Mouse (Mus musculus) midbrain, embryonic 11.5 days (tissue): ENCODE data around the gene H2-Eb1. TPM values are rescaled to one million over a fixed set of nuclear protein-coding genes. Genes with fewer than 3 reads are reported as not detected.

Experiments used
- ATAC-seq: fragments of 200-750 bp; cut with Nextera tagmentation; 2 replicates; pipeline ENCODE4 v1.8.0; 2017; ENCODE audit warnings: moderate TSS enrichment, moderate library complexity; ENCODE audit not compliant: low FRiP score
- DNase-seq: peaks from one replicate; pipeline ENCODE4 v3.0.0; 2015; ENCODE audit warnings: low spot score; ENCODE audit errors: missing footprints
- H3K27ac ChIP-seq: fragments of 300-500 bp; sonication (generic); 2 replicates; pipeline ENCODE4 v1.5.1; 2014; ENCODE audit warnings: low read depth, low read length
- H3K27me3 ChIP-seq: fragments of 300-500 bp; sonication (generic); 2 replicates; pipeline ENCODE4 v1.6.1; 2014; ENCODE audit warnings: mild to moderate bottlenecking, low read length, moderate library complexity, mixed read lengths; ENCODE audit not compliant: control insufficient read depth, insufficient read depth
- H3K36me3 ChIP-seq: fragments of 300-500 bp; sonication (generic); 2 replicates; pipeline ENCODE4 v1.6.1; 2014; ENCODE audit warnings: mild to moderate bottlenecking, low read length, moderate library complexity, mixed read lengths; ENCODE audit not compliant: control insufficient read depth, insufficient read depth
- H3K4me1 ChIP-seq: fragments of 300-500 bp; sonication (generic); 2 replicates; pipeline ENCODE4 v1.6.1; 2014; ENCODE audit warnings: low read length; ENCODE audit not compliant: control insufficient read depth, insufficient read depth
- H3K4me2 ChIP-seq: fragments of 300-500 bp; sonication (generic); 2 replicates; pipeline ENCODE4 v1.6.1; 2014; ENCODE audit warnings: mild to moderate bottlenecking, moderate library complexity
- H3K4me3 ChIP-seq: fragments of 300-500 bp; sonication (generic); 2 replicates; pipeline ENCODE4 v1.5.1; 2014; ENCODE audit warnings: low read depth, low read length
- H3K9ac ChIP-seq: fragments of 300-500 bp; sonication (generic); 2 replicates; pipeline ENCODE4 v1.6.1; 2014; ENCODE audit warnings: low read length
- H3K9me3 ChIP-seq: fragments of 300-500 bp; sonication (generic); 2 replicates; pipeline ENCODE4 v1.6.1; 2016; ENCODE audit warnings: low read length; ENCODE audit not compliant: control insufficient read depth
- WGBS: fragments of 180-500 bp; shearing (Covaris S2); extraction: QIAGEN DNeasy Blood & Tissue Kit; methylation state at CpG from one replicate; pipeline ENCODE4 v1.1.7; 2014; 5-methylcytosine and 5-hydroxymethylcytosine counted together
- polyA plus RNA-seq: library from polyadenylated mRNA; unstranded; fragments of >200 nt; fragmentation: Nextera tagmentation; extraction: Ambion mirVana; gene quantifications from 2 replicates; pipeline ENCODE4 v1.2.1, GENCODE M21; 2014

Gene H2-Eb1
- polyA plus RNA-seq, result 1.7 TPM in 2 replicates

GRCm38 (mm10) chr17:34305380-34306030, at the start of gene H2-Eb1:
Gene H2-Eb1, plus strand, starts transcription at chr17:34305867.
- ATAC-seq, result peak; percentile 68; the same call in 1 of the 2 replicates
- no peaks in the 10 kb centered on the region for H3K4me1 ChIP-seq
- DNase-seq, result peak; percentile 95
- H3K36me3 ChIP-seq, result no peaks in the 10 kb centered on the region
- H3K4me3 ChIP-seq, result no peak within 1 kb of the TSS
- no peak within 1 kb of the TSS for H3K9ac ChIP-seq
- H3K4me2 ChIP-seq, result no peak within 1 kb of the TSS
- H3K27ac ChIP-seq, result no peak within 1 kb of the TSS
- H3K9me3 ChIP-seq, result no peaks in the 10 kb centered on the region
- no peaks in the 10 kb centered on the region for H3K27me3 ChIP-seq

- H3K9me3 ChIP-seq, result no peaks in the 10 kb centered on the region
- H3K27ac ChIP-seq, result no peak overlapping the region
- H3K4me1 ChIP-seq, result no peaks in the 10 kb centered on the region
- no peak for DNase-seq
- H3K9ac ChIP-seq, result no peak overlapping the region
- no peaks in the 10 kb centered on the region for H3K27me3 ChIP-seq
- no peaks in the 10 kb centered on the region for H3K36me3 ChIP-seq
- 79% methylated on average over 5 of the region's 5 CpGs for WGBS
- ATAC-seq, result no peak
- no peak overlapping the region for H3K4me2 ChIP-seq
- H3K4me3 ChIP-seq, result no peak overlapping the region
Measured at GRCm38 (mm10) chr17:34256501-34256900, 49.2 kb upstream of the H2-Eb1 start.

DNA sequence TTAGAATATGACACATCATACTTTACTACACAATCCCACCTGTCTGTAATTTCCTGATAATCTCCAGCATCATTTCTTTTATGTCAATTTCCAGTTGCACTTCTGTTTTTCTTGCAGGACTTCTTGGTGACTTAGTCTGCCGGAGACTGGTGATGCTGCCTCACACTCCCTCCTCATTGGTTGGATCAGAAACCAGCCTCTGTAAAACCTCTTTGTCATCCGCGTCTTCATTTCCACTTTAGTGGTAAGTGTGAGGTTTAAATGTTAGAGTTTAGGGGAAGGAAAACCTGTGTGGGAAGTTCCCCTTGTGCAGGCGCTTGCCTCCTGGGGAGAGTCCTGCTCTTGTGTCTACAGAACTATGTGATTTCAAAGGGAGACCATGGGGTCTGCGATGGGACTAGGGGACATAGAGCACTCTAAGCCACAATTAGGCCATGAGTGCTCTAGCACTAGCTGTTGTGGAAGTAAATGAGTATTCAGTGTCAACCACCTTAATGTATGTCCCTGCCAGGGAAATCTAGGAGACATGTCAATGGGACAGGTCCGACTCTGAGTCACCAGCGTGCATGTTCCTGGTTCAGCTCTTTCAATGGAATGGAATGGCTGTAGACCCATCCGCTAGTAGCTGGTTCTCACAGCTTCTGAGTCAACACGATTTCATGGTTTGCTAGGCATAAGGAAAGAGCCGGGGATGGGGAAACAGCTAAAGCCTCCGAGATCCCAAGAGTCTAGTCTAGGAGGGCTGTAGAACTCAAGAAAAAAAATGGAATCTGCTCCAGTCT, 47.9 kb upstream of the H2-Eb1 start, which contains the start of gene H2-Ab1:
Gene H2-Ab1, plus strand, starts transcription at position 96 of the 782 bp plus-strand sequence.
- Histone ChIP-seq H3K9ac (no peak within 1 kb of the TSS), H3K36me3 (no peaks in the 10 kb centered on the region), H3K27me3 (no peaks in the 10 kb centered on the region), H3K27ac (no peak within 1 kb of the TSS), H3K4me1 (no peaks in the 10 kb centered on the region), H3K4me2 (no peak within 1 kb of the TSS), H3K4me3 (no peak within 1 kb of the TSS), H3K9me3 (no peaks in the 10 kb centered on the region)
- WGBS, result 73% methylated on average over 11 of the region's 11 CpGs
- peak; percentile 86 for DNase-seq
- no peak for ATAC-seq

GRCm38 (mm10) chr17:34260551-34260950, 45.1 kb upstream of the H2-Eb1 start:
- no peak for ATAC-seq
- H3K36me3 ChIP-seq, result no peaks in the 10 kb centered on the region
- 86% methylated on average over 5 of the region's 5 CpGs for WGBS
- H3K27me3 ChIP-seq, result peaks cover 13% of the 10 kb centered on the region
- H3K4me1 ChIP-seq, result peaks cover 13% of the 10 kb centered on the region
- no peak overlapping the region for H3K9ac ChIP-seq
- DNase-seq, result no peak
- H3K9me3 ChIP-seq, result no peaks in the 10 kb centered on the region
- H3K27ac ChIP-seq, result no peak overlapping the region
- H3K4me2 ChIP-seq, result no peak overlapping the region
- H3K4me3 ChIP-seq, result no peak overlapping the region

GRCm38 (mm10) chr17:34261502-34261901, 44.2 kb upstream of the H2-Eb1 start:
- 24% methylated on average over 4 of the region's 4 CpGs for WGBS
- H3K27me3 ChIP-seq, result peaks cover 13% of the 10 kb centered on the region
- peak; percentile 96 for DNase-seq

GRCm38 (mm10) chr17:34263068-34263467, 42.6 kb upstream of the H2-Eb1 start:
- WGBS, result 1% methylated on average over 8 of the region's 8 CpGs
- H3K9ac ChIP-seq, result peak overlapping the region; percentile 52
- no peaks in the 10 kb centered on the region for H3K36me3 ChIP-seq
- no peak overlapping the region for H3K27ac ChIP-seq
- ATAC-seq (peak; percentile 82), DNase-seq (peak; percentile 99)
- peaks cover 13% of the 10 kb centered on the region for H3K4me1 ChIP-seq
- peak overlapping the region; percentile 49 for H3K4me3 ChIP-seq
- H3K9me3 ChIP-seq, result no peaks in the 10 kb centered on the region
- peaks cover 13% of the 10 kb centered on the region for H3K27me3 ChIP-seq
- H3K4me2 ChIP-seq, result peak overlapping the region; percentile 92

More at GRCm38 (mm10) chr17:34261502-34261901, 44.2 kb upstream of the H2-Eb1 start:
- Histone ChIP-seq H3K4me1 (peaks cover 13% of the 10 kb centered on the region), H3K4me2 (no peak overlapping the region), H3K9ac (no peak overlapping the region), H3K27ac (no peak overlapping the region), H3K36me3 (no peaks in the 10 kb centered on the region), H3K4me3 (no peak overlapping the region), H3K9me3 (no peaks in the 10 kb centered on the region)
- ATAC-seq, result peak; percentile 47; the same call in 1 of the 2 replicates

DNA sequence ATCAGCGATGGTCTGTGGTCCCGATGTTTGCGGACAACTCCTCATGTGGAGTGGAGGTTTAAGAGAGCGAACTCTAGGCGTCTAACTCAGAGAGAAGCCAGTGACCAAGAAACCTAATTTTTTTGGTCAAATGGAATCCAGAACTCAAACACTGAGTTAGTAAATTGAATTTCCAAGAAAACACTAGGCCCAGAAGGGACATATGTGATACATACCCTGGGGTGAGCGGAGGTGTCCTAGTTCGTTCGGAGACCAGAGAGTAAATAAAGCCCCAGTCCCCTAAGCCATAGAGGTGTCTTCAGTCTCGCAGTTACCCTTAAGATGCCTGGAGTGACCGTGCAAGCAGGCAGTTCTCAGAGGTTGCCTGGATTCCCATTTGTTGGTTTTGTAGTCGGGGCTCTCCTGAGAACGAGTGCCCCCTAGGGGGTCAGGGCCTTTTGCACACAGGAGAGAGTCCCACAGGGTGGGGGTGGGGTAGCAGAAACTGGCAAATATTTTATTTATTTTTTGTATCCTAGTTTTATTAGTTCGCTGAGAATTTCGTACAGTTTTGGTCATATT, 41.8 kb upstream of the H2-Eb1 start:
- WGBS, result under 1% methylated on average over 14 of the region's 14 CpGs
- H3K4me2 ChIP-seq, result peak overlapping the region; percentile 92
- DNase-seq, result peak; percentile 95
- peaks cover 13% of the 10 kb centered on the region for H3K27me3 ChIP-seq
- peak; percentile 10; the same call in 1 of the 2 replicates for ATAC-seq
- H3K9ac ChIP-seq, result peak overlapping the region; percentile 52; the same call in 1 of the 2 replicates
- peaks cover 13% of the 10 kb centered on the region for H3K4me1 ChIP-seq
- no peak overlapping the region for H3K27ac ChIP-seq
- H3K9me3 ChIP-seq, result no peaks in the 10 kb centered on the region
- no peaks in the 10 kb centered on the region for H3K36me3 ChIP-seq
- H3K4me3 ChIP-seq, result peak overlapping the region; percentile 49

DNA sequence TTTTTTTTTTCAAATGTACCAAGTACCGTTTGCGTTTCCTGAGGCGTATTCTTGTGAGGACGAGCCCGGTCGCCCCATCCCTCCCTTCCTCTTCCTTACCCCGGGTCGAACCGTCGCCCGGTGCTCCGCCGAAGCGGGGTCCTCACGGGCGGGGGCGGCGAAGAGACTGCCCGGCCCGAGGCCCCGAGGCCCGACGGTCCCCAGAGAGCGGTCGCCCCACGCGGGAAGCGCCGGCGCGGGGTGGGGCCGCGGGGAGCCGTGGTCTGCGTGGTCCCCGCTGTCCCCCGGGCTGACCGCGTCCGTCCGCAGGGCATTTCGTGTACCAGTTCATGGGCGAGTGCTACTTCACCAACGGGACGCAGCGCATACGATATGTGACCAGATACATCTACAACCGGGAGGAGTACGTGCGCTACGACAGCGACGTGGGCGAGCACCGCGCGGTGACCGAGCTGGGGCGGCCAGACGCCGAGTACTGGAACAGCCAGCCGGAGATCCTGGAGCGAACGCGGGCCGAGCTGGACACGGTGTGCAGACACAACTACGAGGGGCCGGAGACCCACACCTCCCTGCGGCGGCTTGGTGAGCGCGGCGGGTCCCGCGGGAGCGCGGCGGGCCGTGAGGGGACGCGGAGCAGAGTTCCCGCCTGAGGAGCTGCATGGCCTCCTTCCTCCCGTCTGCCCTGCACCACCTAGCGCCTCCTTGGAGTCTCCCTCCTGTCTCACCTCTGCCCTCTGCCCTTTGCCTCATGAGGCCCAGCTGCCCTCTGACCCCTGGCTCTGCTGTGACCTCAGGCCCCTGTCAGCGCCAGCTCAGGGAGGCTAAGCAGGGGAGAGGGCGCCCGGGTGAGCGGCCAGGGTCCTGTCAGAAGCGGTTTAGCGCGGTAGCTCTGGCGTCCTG, 41.0 kb upstream of the H2-Eb1 start:
- Histone ChIP-seq H3K4me2 (peak overlapping the region; percentile 92), H3K36me3 (no peaks in the 10 kb centered on the region), H3K9me3 (no peaks in the 10 kb centered on the region), H3K27ac (no peak overlapping the region), H3K4me3 (peak overlapping the region; percentile 49), H3K27me3 (peaks cover 13% of the 10 kb centered on the region), H3K4me1 (peaks cover 13% of the 10 kb centered on the region), H3K9ac (peak overlapping the region; percentile 64)
- ATAC-seq (peak; percentile 57; the same call in 1 of the 2 replicates), DNase-seq (peak; percentile 95)
- WGBS, result under 1% methylated on average over 88 of the region's 93 CpGs
